Mouse (Mus musculus) C2C12 (cell line): ENCODE data around the gene Usp46.

ENCODE experiments used
- CEBPB ChIP-seq: IDR thresholded peaks from one replicate; pipeline ENCODE4 v1.6.1; 2011; ENCODE audit warnings: low read depth, mild to moderate bottlenecking, control low read depth, moderate library complexity
- CTCF ChIP-seq: IDR thresholded peaks from one replicate; pipeline ENCODE4 v1.5.1; 2011; ENCODE audit not compliant: control insufficient read depth, insufficient read depth, insufficient read length

GRCm38 (mm10) chr5:73998966-73999365, 69.3 kb downstream of the Usp46 start:
- no peak for TF ChIP-seq CTCF
- no peak for TF ChIP-seq CEBPB
